Mouse (Mus musculus) liver, embryonic 14 days (tissue): ENCODE measurements around the gene Mael. TPM values are rescaled to one million over a fixed set of nuclear protein-coding genes. Genes with fewer than 3 reads are reported as not detected.

Experiments
- polyA plus RNA-seq: library from polyadenylated mRNA; depleted of rRNA; stranded (reverse); fragments of >200 nt; gene quantifications from 2 replicates; pipeline ENCODE4 v1.2.3, GENCODE M21; 2012; rRNA removed

Mael gene
- polyA plus RNA-seq = not detected in 2 replicates

DNA sequence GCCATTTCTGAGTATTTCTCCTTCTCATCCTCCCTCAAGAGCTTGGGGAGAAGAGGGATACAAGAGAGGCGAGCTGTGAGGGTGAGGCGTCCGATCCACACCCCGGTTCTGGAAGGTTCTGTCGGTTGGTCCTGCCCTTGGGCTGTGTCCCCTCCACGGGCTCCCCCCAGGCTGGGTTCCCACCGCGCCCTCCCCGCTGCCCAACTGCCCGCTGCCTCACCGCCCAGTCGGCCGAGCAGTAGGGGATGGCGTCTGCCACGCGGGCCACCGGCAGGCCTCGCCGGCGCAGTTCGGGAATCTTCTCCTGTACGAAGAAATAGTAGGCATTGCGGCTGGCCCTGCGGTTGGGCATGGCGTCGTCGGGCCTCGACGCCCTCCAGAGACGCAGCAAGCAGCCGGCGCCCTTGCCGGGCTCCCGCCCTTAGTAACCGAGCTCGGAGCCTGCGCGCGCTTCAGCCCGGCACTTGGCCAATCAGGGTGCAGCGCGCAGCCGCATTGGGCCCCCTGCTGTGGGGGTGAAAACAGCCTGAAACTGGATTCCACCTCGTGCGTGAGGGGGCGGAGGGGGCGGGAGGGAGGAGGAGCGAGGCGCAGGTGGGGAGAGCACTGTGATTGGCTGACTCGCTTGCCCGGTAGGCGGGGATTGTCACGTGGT, at the start of gene Mael:
Mael (minus strand) TSS at position 433 of the 655 bp plus-strand sequence.

DNA sequence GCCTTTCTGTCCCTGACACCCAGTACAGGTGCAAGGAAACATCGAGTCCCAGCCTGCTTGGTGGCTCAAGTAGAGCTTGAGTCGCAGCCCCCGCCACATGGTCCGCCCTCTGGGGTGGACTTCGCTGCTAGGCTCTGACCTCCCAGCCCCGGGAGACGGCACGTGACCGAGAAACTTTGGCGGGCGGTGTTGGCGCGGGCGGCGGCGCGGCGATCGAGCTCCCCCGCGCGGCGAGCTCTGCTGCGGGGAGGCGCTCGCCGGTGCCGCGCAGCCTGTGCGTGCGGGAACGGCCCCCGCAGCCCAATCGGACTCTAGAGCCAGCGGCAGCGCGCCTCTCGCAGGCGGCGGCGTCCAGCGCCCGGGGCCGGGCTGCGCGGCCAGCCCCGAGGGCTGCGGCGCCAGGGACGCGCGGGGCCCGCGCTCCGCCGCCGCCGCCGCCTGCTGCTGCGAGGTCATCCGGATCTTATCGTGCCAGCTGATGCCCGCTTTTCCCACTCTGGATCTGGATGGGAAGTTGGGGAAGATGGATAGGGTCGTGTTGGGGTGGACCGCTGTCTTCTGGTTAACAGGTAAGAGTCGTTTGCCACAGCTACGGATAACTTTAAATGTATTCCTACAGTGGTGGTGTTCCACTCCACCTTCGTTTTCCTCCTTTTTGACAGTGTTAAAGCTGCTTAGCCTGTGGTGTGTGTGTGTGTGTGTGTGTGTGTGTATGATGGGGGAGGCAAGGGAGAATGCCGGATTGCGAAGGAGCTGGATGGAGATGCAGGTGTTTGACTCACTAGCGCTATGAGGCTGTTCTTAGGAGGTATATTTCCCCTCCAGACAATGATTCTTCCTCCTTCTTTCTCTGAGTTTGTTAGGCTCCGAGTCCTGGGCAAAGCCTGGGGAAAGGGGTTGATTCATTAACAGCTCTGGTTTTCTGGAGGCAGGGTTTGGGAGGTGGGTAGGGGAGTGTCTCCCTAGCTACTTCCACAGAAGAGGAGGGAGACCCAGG, 15.6 kb upstream of the Mael start, which contains the start of gene Ildr2:
Ildr2 (plus strand) TSS at position 242 of the 997 bp plus-strand sequence.

Other genes with a start within 250 kb of the Mael start
- 2.0 and 2.3 TPM in 2 replicates for gene Pou2f1, start 236.1 kb downstream of the Mael start, polyA plus RNA-seq
- gene Dusp27, start 110.8 kb downstream of the Mael start, polyA plus RNA-seq = 0.05 and 0.10 TPM in 2 replicates
- gene Gpa33, start 108.5 kb downstream of the Mael start, polyA plus RNA-seq = 0.01 and 0.02 TPM in 2 replicates
- gene Ildr2, start 15.4 kb upstream of the Mael start, polyA plus RNA-seq = 0.02 and 0.07 TPM in 2 replicates
- gene Tada1, start 140.3 kb upstream of the Mael start, polyA plus RNA-seq = 12.7 and 16.0 TPM in 2 replicates
- gene Pogk, start 171.1 kb upstream of the Mael start, polyA plus RNA-seq = 0.97 and 1.1 TPM in 2 replicates